Mouse (Mus musculus) kidney, embryonic 16.5 days (tissue): Measurements from ENCODE around the gene Iqsec1. TPM values are rescaled to one million over a fixed set of nuclear protein-coding genes. Genes with fewer than 3 reads are reported as not detected.
"Not testable (repeated sequence)": the region's sequence is repeated elsewhere in the genome, so short reads cannot be mapped to it uniquely, and the experiment has no call there.

ENCODE experiments used
- ATAC-seq: fragments of 200-750 bp; cut with Nextera tagmentation; 2 replicates; pipeline ENCODE4 v1.8.0; 2017; ENCODE audit warnings: moderate TSS enrichment; ENCODE audit not compliant: low FRiP score, low TSS enrichment
- H3K27ac ChIP-seq: fragments of 300-500 bp; sonication (generic); 2 replicates; pipeline ENCODE4 v1.5.1; 2014; ENCODE audit warnings: low read length
- H3K27me3 ChIP-seq: fragments of 300-500 bp; sonication (generic); 2 replicates; pipeline ENCODE4 v1.6.1; 2014; ENCODE audit warnings: low read length, control low read depth, mixed read lengths; ENCODE audit not compliant: insufficient read depth
- H3K36me3 ChIP-seq: fragments of 300-500 bp; sonication (generic); 2 replicates; pipeline ENCODE4 v1.6.1; 2014; ENCODE audit warnings: low read length, control low read depth, mixed read lengths; ENCODE audit not compliant: insufficient read depth
- H3K4me1 ChIP-seq: fragments of 300-500 bp; sonication (generic); 2 replicates; pipeline ENCODE4 v1.6.1; 2014; ENCODE audit warnings: low read length, control low read depth, mixed read lengths; ENCODE audit not compliant: insufficient read depth
- H3K4me2 ChIP-seq: fragments of 300-500 bp; sonication (generic); replicated peaks from 2 replicates; pipeline ENCODE4 v1.6.1; 2014; ENCODE audit warnings: low read depth, low read length
- H3K4me3 ChIP-seq: fragments of 300-500 bp; sonication (generic); 2 replicates; pipeline ENCODE4 v1.5.1; 2014; ENCODE audit warnings: mild to moderate bottlenecking, low read length
- H3K9ac ChIP-seq: fragments of 300-500 bp; sonication (generic); replicated peaks from 2 replicates; pipeline ENCODE4 v1.6.1; 2014; ENCODE audit warnings: low read length
- H3K9me3 ChIP-seq: fragments of 300-500 bp; sonication (generic); 2 replicates; pipeline ENCODE4 v1.6.1; 2016; ENCODE audit warnings: low read length, control low read depth
- WGBS: fragments of 180-500 bp; shearing (Covaris S2); extraction: QIAGEN DNeasy Blood & Tissue Kit; methylation state at CpG from one replicate; pipeline ENCODE4 v1.1.7; 2014; 5-methylcytosine and 5-hydroxymethylcytosine counted together
- polyA plus RNA-seq: library from polyadenylated mRNA; unstranded; fragments of >200 nt; fragmentation: Nextera tagmentation; extraction: Ambion mirVana; gene quantifications from 2 replicates; pipeline ENCODE4 v1.2.1, GENCODE M21; 2015

Gene Iqsec1
- polyA plus RNA-seq, 1 experiment from 2014 or later: 10.5 TPM

DNA sequence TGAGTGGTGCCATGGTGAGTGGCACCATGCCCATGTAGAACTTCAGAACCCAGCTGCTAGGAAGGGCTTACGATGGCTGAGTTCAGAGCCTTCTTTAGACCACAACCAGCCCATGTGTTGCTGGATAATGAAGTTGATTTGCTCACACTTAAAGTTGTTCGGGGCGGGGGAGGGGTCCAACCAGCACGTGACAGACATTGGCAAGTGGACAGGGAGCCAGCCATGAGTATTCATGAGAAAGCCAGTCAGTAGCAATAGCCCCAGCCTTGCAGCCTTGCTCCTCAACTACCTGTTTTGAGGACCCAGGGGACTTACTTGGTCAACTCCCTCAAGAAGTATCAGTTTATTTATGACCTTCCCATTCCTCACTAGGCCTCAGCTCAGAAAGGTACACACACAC is 343.5 kb downstream of the Iqsec1 start:
- Histone ChIP-seq H3K9me3 (no peaks in the 10 kb centered on the region), H3K27ac (no peak overlapping the region), H3K27me3 (no peaks in the 10 kb centered on the region), H3K4me3 (no peak overlapping the region), H3K4me2 (no peak overlapping the region), H3K9ac (no peak overlapping the region), H3K36me3 (no peaks in the 10 kb centered on the region), H3K4me1 (peaks cover 6% of the 10 kb centered on the region; the same call in 1 of the 2 replicates)
- no peak for ATAC-seq
- WGBS: 73% methylated on average over 4 of the region's 4 CpGs

DNA sequence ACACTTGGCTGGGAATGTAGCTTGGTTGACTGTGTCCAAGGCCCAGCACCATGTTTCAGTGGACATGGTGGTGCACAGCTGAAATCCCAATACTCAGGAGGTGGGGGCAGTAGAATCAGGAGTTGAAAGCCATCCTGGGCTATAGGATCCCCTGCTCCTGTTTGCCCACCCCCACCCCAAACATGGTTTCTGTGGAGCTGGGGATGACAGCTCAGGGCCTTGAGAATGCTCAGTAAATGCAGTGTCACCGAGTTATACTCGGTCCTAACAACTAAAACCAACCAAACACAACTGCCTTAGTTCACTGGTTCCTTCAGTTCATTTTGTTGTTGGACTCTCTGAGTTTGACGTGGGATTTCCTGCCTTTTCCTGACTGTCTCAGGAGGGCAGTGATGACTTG is 345.4 kb downstream of the Iqsec1 start:
- H3K36me3 ChIP-seq: no peaks in the 10 kb centered on the region
- H3K4me1 ChIP-seq: peaks cover 6% of the 10 kb centered on the region; the same call in 1 of the 2 replicates
- no peaks in the 10 kb centered on the region for H3K27me3 ChIP-seq
- H3K4me2 ChIP-seq: no peak overlapping the region
- WGBS: 80% methylated on average over 3 of the region's 3 CpGs
- no peak overlapping the region for H3K9ac ChIP-seq
- H3K27ac ChIP-seq: no peak overlapping the region
- H3K4me3 ChIP-seq: no peak overlapping the region
- H3K9me3 ChIP-seq: no peaks in the 10 kb centered on the region
- ATAC-seq: no peak

GRCm38 (mm10) chr6:90635611-90636010 is 352.9 kb downstream of the Iqsec1 start:
- no peak overlapping the region for H3K4me2 ChIP-seq
- no peaks in the 10 kb centered on the region for H3K9me3 ChIP-seq
- no peaks in the 10 kb centered on the region for H3K4me1 ChIP-seq
- H3K4me3 ChIP-seq: no peak overlapping the region
- 57% methylated on average over 3 of the region's 3 CpGs for WGBS
- H3K27me3 ChIP-seq: no peaks in the 10 kb centered on the region
- H3K27ac ChIP-seq: no peak overlapping the region
- ATAC-seq: no peak
- H3K9ac ChIP-seq: no peak overlapping the region
- H3K36me3 ChIP-seq: peaks cover 2% of the 10 kb centered on the region; the same call in 1 of the 2 replicates

DNA sequence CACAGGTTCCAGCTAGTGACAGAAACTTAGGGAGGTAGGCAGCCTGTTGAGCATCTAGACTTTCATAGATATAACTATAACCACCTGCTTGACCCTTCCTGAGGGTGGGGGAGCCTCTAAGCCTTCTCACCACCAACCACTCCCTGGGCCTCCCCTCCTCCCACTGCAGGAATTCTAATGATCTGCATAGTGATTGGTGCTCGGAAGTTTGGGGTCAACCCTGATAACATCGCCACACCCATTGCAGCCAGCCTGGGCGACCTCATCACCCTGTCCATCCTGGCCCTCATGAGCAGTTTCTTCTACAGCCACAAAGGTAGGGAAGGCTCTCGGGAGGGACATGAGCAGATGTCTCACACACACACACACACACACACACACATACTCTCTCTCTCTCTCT is 353.4 kb downstream of the Iqsec1 start:
- no peak overlapping the region for H3K4me3 ChIP-seq
- H3K9me3 ChIP-seq: no peaks in the 10 kb centered on the region
- no peak overlapping the region for H3K9ac ChIP-seq
- peaks cover 2% of the 10 kb centered on the region; the same call in 1 of the 2 replicates for H3K36me3 ChIP-seq
- ATAC-seq: no peak
- no peak overlapping the region for H3K4me2 ChIP-seq
- H3K27me3 ChIP-seq: no peaks in the 10 kb centered on the region
- 61% methylated on average over 4 of the region's 4 CpGs for WGBS
- no peaks in the 10 kb centered on the region for H3K4me1 ChIP-seq
- no peak overlapping the region for H3K27ac ChIP-seq

GRCm38 (mm10) chr6:90632526-90632925 is 356.0 kb downstream of the Iqsec1 start:
- not testable (repeated sequence) for H3K4me2 ChIP-seq, H3K36me3 ChIP-seq, H3K9me3 ChIP-seq, ATAC-seq, H3K4me3 ChIP-seq, H3K27me3 ChIP-seq, H3K9ac ChIP-seq, H3K27ac ChIP-seq, H3K4me1 ChIP-seq
- WGBS: 81% methylated on average over 3 of the region's 3 CpGs

- Histone ChIP-seq H3K36me3 (no peaks in the 10 kb centered on the region; the same call in 1 of the 2 replicates), H3K27ac (no peak overlapping the region), H3K4me2 (no peak overlapping the region), H3K4me1 (0 out of 2 replicates have a peak, but pooled peaks cover under 1% of the 10 kb centered on the region), H3K27me3 (no peaks in the 10 kb centered on the region), H3K9ac (no peak overlapping the region), H3K4me3 (no peak overlapping the region), H3K9me3 (no peaks in the 10 kb centered on the region)
- ATAC-seq: no peak
- WGBS: 88% methylated on average over 7 of the region's 7 CpGs
Observed at GRCm38 (mm10) chr6:90630427-90630826, 358.1 kb downstream of the Iqsec1 start.

DNA sequence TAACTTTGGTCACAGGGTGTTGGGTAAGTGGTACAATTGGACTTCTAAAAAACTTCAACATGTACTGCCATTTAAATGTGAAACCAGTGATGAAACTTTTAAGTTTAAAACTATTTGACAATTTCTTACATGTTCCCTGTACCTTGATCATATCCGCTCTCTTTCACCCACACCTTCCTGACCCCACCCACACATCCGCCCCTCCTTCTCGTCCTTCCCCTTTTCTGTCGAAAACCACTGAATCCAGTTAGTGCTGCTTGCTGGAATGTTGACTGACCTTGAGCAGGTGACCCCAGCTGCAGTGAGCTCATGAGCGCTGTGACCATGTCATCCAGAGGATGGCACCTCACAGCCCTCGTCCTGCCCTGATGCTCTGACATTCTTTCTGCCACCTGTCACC is 359.0 kb downstream of the Iqsec1 start:
- Histone ChIP-seq H3K9me3 (no peaks in the 10 kb centered on the region), H3K27ac (no peak overlapping the region), H3K4me1 (0 out of 2 replicates have a peak, but pooled peaks cover 5% of the 10 kb centered on the region), H3K36me3 (no peaks in the 10 kb centered on the region; the same call in 1 of the 2 replicates), H3K4me2 (no peak overlapping the region), H3K27me3 (no peaks in the 10 kb centered on the region), H3K4me3 (no peak overlapping the region), H3K9ac (no peak overlapping the region)
- 81% methylated on average over 6 of the region's 6 CpGs for WGBS
- no peak for ATAC-seq

GRCm38 (mm10) chr6:90627556-90627955 is 360.9 kb downstream of the Iqsec1 start:
- no peak overlapping the region for H3K4me2 ChIP-seq
- no peaks in the 10 kb centered on the region; the same call in 1 of the 2 replicates for H3K36me3 ChIP-seq
- H3K9me3 ChIP-seq: no peaks in the 10 kb centered on the region
- no peak for ATAC-seq
- H3K27me3 ChIP-seq: no peaks in the 10 kb centered on the region
- H3K4me1 ChIP-seq: peaks cover 13% of the 10 kb centered on the region
- no peak overlapping the region for H3K4me3 ChIP-seq
- H3K27ac ChIP-seq: no peak overlapping the region
- WGBS: 86% methylated on average over 4 of the region's 4 CpGs
- H3K9ac ChIP-seq: no peak overlapping the region

DNA sequence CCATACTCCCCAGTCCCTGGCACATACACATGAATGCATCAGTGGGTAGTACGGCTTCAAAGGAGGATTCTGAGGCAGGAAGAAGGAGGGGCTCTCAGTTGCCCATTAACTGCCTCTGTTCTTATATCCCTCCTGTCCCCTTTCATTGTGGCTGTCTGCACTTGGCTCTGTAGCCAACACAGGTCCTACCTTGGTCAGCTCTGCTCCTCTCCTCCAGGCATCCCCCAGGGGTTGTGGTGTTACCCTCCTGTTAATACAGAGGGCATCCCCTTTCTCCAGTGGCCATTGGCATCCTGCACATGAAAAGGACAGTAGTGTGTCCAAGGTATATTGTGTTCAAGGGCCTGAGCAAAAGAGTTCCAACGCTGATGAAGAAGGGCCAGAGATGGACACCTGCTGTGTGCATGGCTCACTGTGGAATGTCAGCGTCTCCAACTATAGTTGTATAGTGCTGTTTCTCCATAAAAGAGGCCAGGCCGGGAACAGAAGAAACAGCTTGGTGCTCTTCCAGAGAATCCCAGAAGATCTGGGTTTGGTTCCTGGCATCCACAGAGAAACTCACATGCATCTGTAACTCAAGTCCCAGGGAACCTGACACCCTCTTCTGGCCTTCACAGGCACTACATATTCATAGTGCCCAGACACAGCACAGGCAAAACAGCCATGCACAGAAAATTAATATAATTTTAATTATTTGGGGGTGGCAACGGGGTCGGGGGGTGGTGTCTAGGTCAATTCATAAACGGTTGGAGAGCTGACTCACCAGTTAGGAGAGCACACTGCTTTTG is 363.1 kb downstream of the Iqsec1 start:
- Histone ChIP-seq H3K4me1 (peaks cover 31% of the 10 kb centered on the region), H3K36me3 (no peaks in the 10 kb centered on the region), H3K4me2 (no peak overlapping the region), H3K27me3 (no peaks in the 10 kb centered on the region), H3K27ac (no peak overlapping the region), H3K9ac (no peak overlapping the region), H3K4me3 (no peak overlapping the region), H3K9me3 (no peaks in the 10 kb centered on the region)
- no peak for ATAC-seq
- WGBS: 81% methylated on average over 7 of the region's 7 CpGs

- Histone ChIP-seq H3K36me3 (no peaks in the 10 kb centered on the region), H3K4me3 (no peak overlapping the region), H3K27me3 (no peaks in the 10 kb centered on the region), H3K9ac (no peak overlapping the region), H3K4me1 (peaks cover 38% of the 10 kb centered on the region), H3K4me2 (no peak overlapping the region), H3K27ac (no peak overlapping the region), H3K9me3 (no peaks in the 10 kb centered on the region)
- no peak for ATAC-seq
- WGBS: 63% methylated on average over 11 of the region's 11 CpGs
Observed at GRCm38 (mm10) chr6:90624733-90625132, 363.8 kb downstream of the Iqsec1 start.
